Mouse (Mus musculus): Measurements from ENCODE around the gene Olfr149. TPM values are rescaled to one million over a fixed set of nuclear protein-coding genes. Genes with fewer than 3 reads are reported as not detected.

Olfr149 gene
- not detected in 2 replicates for polyA plus RNA-seq (2021; fragmentation: Nextera tagmentation)
- long read RNA-seq, experiment 1 = 0 reads
- long read RNA-seq, experiment 2 = 0 reads

GRCm38 (mm10) chr9:39707017-39707416, at the start of gene Olfr149:
TSS of gene Olfr149 (minus strand) at chr9:39707117.

GRCm38 (mm10) chr9:39745949-39746348, 39.0 kb upstream of the Olfr149 start, which contains the start of gene Olfr967:
TSS of gene Olfr967 (plus strand) at chr9:39746249.

DNA sequence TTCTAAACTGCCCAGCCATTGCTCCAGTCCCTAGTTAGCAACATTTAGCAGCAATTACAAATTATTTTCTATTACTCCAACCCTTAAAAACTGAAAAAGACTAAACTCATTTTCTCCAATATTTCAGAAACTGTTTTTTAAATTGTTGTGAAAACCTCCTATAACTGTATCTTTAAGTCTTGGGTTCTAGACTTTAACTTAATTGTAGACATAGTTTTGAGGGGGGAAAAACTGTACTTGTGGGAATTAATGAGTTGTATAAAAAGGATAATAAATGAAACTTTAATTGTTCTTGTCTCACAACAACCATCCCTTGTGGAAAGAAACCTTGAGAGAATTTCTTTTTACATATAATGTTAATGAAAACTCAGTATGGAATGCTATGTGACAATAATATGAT, 23.8 kb upstream of the Olfr149 start, which contains the start of gene Olfr150:
TSS of gene Olfr150 (plus strand) at position 301 of the 400 bp plus-strand sequence.

DNA sequence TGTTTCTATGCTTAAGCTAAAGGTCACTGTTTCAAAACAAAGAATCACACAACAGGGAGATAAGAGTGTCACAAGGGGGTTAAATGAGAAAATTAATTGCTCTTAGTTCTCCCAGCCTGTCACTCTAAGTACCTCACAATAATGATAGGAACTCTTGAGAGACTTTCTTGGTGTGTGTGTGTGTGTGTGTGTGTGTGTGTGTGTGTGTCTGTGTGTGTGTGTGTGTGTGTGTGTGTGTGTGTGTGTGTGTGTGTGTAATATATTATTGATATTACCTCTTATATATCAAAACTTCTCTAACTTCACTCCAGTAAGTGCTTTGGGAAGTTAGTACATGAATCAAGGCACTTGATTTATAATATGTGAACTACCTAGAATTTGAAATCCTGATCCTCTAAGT, 4.1 kb upstream of the Olfr149 start, which contains the start of gene Olfr965:
TSS of gene Olfr965 (plus strand) at position 301 of the 400 bp plus-strand sequence.

DNA sequence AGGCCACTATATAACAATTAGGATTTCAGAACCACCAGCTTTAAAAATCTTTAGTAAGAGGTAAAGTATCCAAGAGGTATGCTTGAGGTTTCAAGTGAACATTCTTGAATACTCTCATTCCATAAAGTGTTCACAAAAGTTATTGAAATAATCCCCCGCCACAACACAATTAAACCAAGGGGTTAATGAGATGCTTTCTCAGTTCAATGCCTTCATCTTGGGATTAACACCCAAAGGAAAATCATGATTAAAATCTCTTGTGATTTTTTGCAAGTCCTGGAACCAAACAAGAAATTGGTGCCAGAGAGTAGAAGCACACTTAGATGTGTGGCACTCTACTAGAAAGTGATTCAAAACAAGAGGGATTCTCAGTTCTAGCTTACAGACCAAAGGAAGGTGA, 40.0 kb downstream of the Olfr149 start, which contains the start of gene Olfr963:
TSS of gene Olfr963 (plus strand) at position 301 of the 400 bp plus-strand sequence.

Other genes starting within 250 kb of the Olfr149 start
- gene Olfr955, start 235.2 kb downstream of the Olfr149 start, polyA plus RNA-seq (2021; fragmentation: Nextera tagmentation) = not detected in 2 replicates
- not detected in 2 replicates for gene Olfr44, start 213.1 kb downstream of the Olfr149 start, polyA plus RNA-seq (2021; fragmentation: Nextera tagmentation)
- gene Olfr957, start 191.3 kb downstream of the Olfr149 start, polyA plus RNA-seq (2021; fragmentation: Nextera tagmentation) = not detected in 2 replicates
- gene Olfr958, start 153.1 kb downstream of the Olfr149 start, polyA plus RNA-seq (2021; fragmentation: Nextera tagmentation) = not detected in 2 replicates
- not detected in 2 replicates for gene Olfr959, start 131.5 kb downstream of the Olfr149 start, polyA plus RNA-seq (2021; fragmentation: Nextera tagmentation)
- gene AW551984, start 102.7 kb downstream of the Olfr149 start, polyA plus RNA-seq (2021; fragmentation: Nextera tagmentation) = 3.4 and 5.2 TPM in 2 replicates
- gene Olfr148, start 96.5 kb downstream of the Olfr149 start, polyA plus RNA-seq (2021; fragmentation: Nextera tagmentation) = not detected in 2 replicates
- not detected in 2 replicates for gene Olfr960, start 85.7 kb downstream of the Olfr149 start, polyA plus RNA-seq (2021; fragmentation: Nextera tagmentation)
- not detected in 2 replicates for gene Olfr961, start 62.0 kb downstream of the Olfr149 start, polyA plus RNA-seq (2021; fragmentation: Nextera tagmentation)
- not detected in 2 replicates for gene Olfr963, start 39.9 kb downstream of the Olfr149 start, polyA plus RNA-seq (2021; fragmentation: Nextera tagmentation)
- not detected in 2 replicates for gene Olfr965, start 4.2 kb upstream of the Olfr149 start, polyA plus RNA-seq (2021; fragmentation: Nextera tagmentation)
- not detected in 2 replicates for gene Olfr150, start 23.9 kb upstream of the Olfr149 start, polyA plus RNA-seq (2021; fragmentation: Nextera tagmentation)
- gene Olfr967, start 39.1 kb upstream of the Olfr149 start, polyA plus RNA-seq (2021; fragmentation: Nextera tagmentation) = not detected in 2 replicates
- gene Olfr968, start 76.1 kb upstream of the Olfr149 start, polyA plus RNA-seq (2021; fragmentation: Nextera tagmentation) = not detected in 2 replicates
- gene Olfr969, start 83.8 kb upstream of the Olfr149 start, polyA plus RNA-seq (2021; fragmentation: Nextera tagmentation) = not detected in 2 replicates
- not detected in 2 replicates for gene Olfr970, start 101.7 kb upstream of the Olfr149 start, polyA plus RNA-seq (2021; fragmentation: Nextera tagmentation)
- gene Olfr971, start 129.8 kb upstream of the Olfr149 start, polyA plus RNA-seq (2021; fragmentation: Nextera tagmentation) = not detected in 2 replicates
- not detected in 2 replicates for gene Olfr972, start 159.3 kb upstream of the Olfr149 start, polyA plus RNA-seq (2021; fragmentation: Nextera tagmentation)
- gene Olfr229, start 200.2 kb upstream of the Olfr149 start, polyA plus RNA-seq (2021; fragmentation: Nextera tagmentation) = not detected in 2 replicates
- gene Olfr974, start 230.4 kb upstream of the Olfr149 start, polyA plus RNA-seq (2021; fragmentation: Nextera tagmentation) = not detected in 2 replicates
- gene Olfr975, start 244.9 kb upstream of the Olfr149 start, polyA plus RNA-seq (2021; fragmentation: Nextera tagmentation) = not detected in 2 replicates